Mouse (Mus musculus): Measurements from ENCODE around the gene Nav2.

DNA sequence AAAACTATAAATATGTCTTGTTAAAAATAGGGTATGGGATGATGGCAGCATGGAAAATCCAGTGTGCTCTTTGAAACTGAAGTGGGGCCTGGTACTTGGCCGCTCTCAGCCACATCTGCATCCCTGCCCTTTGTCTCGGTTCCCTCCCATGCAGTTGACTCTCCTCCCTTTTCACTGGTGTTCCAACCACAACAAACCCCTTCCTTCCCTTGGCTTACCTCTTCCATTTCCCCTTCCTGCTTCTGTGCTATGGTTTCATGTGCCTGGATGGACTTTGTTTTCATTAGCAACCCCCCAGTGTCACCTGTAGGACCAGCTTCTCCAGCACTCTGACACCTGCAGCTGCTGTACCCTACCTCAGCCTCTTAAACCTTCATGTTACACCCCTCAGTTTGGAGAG, 578.8 kb downstream of the Nav2 start:
- TF ChIP-seq CTCF (IDR thresholded peaks at IDR 0.05) (no peak), EP300 (IDR thresholded peaks at IDR 0.05) (no peak)

Data from lung, postnatal 0 days (tissue).